Mouse (Mus musculus): Measurements from ENCODE around the gene Msh3.
A peak's percentile ranks its signal among the peaks of the same experiment; 100 is the strongest.
"Not testable (repeated sequence)": the region's sequence is repeated elsewhere in the genome, so short reads cannot be mapped to it uniquely, and the experiment has no call there.

The Msh3 gene

DNA sequence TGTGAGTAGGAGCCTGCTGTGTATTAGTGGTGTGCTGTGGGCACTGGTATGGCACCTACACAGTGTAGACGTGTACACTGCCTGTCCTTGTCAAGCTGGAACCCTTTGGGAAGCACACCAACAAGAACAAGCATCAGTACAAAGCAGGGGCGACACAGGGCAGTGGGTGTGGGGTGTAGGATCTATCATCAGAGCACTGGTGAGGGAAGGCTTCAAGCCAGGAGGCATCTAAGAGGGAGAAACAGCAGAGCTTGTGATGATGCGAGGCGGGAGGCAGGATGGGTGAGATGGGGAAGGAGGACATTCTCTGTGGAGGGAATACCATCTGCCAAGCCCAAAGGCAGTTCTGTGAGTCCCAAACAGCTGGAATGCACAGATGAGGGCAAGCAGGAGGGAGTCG, 107.8 kb downstream of the Msh3 start:
- no peak for DNase-seq

DNA sequence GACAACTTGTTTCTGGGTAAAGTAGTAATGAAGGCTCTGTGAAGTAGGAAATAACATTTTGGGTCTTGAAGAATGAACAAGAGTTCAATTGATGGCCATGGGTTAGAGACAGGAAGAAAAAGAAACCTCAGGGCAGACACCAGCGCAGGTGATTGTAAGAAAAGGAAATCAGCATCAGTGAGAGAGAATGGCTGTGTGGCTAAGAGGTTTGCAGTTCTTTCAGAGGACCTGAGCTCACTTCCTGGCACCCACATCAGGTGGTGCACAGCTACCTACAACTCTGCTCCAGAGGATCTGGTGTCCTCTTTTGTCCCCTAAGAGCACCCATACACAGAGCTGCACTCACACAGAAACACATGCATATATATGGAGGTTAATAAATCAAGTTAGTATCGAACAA, 110.1 kb downstream of the Msh3 start:
- no peak for DNase-seq

DNA sequence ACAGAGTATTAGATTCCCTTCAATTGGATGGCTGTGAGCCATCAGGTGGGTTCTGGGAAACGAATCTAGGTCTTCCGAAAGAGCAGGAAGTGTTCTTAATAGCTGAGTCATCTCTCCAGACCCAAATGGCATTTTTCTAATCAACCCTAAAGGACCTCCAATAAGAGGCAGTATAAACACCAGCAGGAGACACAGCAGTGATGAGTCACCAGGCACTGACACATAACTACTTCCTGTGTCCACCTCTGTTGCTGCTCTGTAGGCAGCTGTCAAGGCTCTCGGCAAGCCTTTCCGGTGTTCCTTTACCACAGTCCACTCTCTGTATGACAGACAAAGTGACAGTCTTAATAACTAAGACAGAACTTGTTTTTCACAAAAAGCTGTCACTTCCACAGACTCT, 113.4 kb downstream of the Msh3 start:
- DNase-seq, result no peak

DNA sequence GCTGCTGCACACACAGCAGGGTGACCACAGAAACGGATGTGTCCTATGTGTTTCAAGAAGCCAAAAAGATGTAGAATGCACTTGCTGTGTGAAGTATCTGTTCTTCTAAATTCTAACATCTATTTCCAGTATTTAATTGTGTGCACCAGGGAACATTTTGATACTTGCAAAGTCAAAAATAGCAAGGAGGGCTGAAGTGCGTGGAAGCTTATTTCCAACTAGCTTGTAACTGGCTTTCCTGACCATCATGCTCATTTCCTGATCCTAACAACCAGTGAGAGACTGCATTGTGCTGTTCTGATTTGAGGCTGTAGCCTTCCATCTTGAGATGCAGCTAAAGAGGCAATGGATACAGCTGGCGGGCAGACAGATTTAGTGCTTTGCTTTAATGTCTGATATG, 116.9 kb downstream of the Msh3 start:
- no peak for DNase-seq

DNA sequence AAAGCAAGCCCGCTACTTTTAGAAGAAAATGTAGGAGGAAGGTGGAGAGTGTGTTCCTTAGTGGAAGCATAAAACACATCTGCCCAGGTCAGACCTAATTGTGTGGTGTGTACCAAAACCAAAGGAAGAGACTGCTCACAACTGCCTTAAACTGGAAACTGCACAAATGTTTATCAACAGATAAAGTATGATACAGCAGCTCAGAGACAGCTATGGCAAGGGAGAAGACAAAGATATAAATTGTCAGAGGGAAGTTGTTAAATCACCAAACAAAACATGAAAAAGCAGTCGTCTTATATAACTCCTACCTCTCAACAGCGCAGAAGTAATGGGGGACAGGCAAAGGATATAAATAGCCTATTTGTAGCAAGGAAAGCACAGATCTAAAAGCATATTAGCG, 117.8 kb downstream of the Msh3 start:
- DNase-seq, result no peak

DNA sequence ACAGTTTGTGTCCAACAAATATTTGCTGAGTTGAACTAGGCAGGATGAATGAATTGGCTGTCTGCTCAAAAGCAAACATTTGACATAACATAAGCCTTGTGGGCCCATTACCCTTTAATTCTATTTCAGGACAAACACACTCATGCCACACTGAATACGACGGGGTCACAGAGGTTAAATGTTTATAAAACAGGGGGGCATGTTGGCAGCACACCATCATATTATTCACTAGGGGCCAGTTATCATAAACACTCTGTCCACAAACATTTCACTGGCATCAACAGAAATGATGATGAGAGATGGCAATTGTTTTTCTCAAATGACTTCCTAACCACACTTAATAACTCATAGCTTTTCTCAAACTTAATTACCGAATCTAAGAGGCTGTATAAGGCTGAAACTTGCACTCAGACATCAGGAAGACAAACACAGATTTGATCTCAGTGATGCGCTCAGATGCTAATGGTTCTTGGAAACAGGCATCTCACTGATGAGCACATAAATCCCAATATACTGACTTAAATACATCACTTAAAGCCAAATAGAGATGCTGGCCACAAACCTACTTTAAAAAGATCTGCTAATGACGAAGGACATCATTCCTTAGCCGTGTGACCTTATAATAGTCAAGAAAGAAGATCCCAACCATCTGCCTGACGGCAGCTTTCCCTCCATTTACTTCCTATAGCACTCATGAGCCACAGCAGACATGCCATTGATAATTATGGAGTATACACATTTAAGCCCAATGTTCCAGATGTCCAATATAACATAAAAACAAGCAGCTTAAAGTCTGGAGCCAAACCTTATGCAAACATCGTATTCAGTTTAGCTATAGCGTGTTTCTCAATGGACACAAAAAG, 122.5 kb downstream of the Msh3 start:
- DNase-seq, result no peak

DNA sequence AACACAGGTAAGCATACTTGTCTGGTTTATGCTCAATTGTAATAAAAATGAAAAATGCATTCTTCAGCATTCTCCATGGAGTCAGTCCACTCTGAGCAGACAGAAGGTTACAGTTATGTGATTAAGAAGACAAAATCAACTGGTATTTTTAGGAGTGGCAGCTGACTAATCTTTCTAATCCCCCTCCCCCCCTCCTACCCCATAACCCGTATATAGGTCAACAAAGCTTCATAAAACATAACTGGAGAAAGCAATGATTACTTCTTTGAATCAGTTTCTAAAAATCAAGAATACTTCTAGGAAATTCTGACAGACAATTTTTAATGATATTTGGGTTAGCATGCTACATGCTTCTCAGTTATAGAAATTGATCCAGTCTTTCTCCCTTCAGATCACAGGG, 126.8 kb downstream of the Msh3 start:
- DNase-seq, result no peak

DNA sequence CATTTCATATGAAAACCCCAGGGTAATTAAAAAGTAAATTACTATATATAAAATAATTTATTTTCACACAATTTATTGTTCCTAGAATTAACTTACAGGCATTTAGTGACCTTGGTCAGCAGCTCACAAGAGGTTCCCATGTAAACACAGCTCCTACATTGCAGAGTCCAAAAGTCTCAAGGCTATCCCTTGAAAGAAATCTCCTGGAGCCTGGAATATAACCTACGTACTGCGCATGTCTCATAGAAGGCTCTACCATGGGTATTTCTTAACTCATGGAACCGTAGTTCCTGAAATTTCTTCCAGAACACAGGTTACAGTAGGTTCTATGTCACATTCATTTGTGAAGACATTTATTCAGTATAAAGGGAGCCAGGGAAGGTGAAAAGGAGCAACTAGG, 131.2 kb downstream of the Msh3 start:
- no peak for DNase-seq

DNA sequence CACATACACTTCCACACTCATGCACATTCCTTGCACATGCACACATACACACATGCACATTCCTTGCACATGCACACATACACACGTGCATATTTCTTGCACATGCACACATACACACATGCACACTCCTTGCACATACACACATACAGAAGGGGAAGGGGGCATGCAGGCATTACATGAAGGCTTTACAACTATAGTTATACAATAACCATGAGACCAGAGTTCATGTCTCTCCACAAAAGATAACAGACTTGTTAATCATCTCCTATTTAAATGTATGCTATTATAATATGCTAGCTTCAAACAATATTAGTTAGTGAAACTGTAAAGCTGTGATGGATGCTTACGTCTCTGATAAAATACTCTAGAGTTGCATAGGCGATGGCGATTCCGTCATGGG, 132.0 kb downstream of the Msh3 start:
- no peak for DNase-seq

DNA sequence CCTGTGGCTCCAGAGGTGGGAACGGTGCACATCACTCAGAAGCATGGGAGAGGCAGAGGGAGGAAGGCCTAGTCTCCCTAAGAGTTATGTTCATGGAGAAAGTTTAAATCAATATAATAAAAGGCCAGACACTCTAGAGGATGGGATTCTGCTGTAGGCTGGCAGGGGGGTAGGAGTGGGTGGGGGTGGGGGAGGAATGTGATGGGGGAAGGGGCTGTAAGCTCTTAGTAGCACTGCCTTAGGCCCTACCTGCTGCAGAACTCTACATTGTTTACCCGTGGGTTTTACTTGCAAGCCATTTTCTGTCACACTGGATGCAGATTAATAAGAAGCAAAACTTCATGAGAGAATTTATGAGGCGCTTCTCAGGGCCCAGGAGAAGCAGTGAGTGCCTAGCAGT, 135.0 kb downstream of the Msh3 start:
- DNase-seq, result no peak

DNA sequence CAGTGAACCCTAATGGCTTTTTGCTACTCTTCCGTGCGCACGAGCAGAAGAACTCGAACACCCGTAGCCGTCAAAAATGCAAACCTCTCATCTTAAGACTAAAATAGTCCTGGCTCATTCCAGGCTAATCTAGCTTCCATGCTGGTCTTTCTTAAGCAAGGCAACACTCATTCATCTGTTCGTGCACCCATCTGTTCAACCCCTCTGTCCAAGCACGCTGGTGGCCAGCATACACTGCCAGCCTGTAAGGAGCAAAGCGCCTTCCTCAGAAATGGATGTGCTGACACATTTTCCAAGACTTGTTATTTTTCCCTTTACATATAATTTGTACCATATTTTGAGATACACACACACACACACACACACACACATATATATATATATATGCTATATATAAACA, 137.6 kb downstream of the Msh3 start:
- DNase-seq, result peak; percentile 42 to 50

DNA sequence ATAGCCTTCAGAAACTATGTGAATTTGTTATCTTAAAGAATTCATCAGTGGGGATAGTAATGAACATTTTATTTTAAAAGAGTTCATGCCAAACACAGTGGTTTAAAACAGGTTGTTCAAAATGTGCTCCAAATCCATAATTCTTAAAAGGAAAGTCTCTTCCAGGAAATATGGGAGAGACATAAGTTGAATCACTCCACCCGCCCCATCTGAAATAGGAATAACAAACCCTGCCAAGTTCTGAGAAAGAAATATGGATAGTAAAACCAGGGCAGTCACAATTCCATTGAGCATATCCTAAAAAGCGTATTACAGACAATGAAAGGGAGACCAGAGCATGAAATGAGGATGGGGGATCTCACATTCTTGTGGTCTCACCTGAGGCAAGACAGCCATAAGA, 157.9 kb downstream of the Msh3 start:
- no peak for DNase-seq

DNA sequence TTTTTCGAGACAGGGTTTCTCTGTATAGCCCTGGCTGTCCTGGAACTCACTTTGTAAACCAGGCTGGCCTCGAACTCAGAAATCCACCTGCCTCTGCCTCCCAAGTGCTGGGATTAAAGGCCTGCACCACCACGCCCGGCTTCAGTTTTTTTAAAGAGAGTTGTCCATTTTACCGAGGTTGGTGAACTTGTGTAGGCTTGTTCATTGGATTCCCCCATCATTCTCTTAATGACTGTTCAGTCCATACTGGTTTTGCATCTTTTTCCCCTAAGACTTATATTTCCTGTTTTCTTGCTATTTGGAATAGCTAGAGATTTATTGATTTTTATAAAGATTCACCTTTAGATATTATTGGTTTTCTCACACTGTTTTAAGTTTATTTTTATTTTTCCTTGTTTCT, 161.0 kb downstream of the Msh3 start:
- DNase-seq, result not testable (repeated sequence)

DNA sequence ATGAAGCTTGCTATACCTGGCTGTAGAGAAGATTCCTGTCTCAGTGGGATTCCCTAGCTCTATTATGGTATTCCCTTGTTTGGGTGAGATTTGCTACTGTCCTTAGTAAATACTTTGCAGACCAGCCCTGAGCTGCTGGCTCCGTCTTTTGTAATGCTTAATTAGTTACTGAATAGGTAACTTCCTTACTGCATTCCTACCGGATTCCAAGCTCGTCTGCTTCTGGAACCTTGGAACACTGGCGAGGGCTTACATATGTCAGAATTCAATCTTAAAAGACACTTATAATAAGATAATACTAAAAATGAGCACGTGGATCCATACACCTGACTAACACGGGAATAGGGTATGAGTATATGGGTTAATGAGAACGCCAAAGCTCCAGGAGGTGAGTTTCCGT, 182.1 kb downstream of the Msh3 start:
- not testable (repeated sequence) for DNase-seq
